Mouse (Mus musculus): ENCODE data around the gene Tmem273.

Tmem273 gene

GRCm38 (mm10) chr14:32785556-32786130 lies at the start of gene Tmem273:
TSS of gene Tmem273 (plus strand) at chr14:32785963.
- DNase-seq (ENCODE audit: low read depth, low spot score), result no peak

GRCm38 (mm10) chr14:32736561-32736960 lies 49.2 kb upstream of the Tmem273 start:
- DNase-seq (ENCODE audit: low read depth, low spot score), result no peak

DNA sequence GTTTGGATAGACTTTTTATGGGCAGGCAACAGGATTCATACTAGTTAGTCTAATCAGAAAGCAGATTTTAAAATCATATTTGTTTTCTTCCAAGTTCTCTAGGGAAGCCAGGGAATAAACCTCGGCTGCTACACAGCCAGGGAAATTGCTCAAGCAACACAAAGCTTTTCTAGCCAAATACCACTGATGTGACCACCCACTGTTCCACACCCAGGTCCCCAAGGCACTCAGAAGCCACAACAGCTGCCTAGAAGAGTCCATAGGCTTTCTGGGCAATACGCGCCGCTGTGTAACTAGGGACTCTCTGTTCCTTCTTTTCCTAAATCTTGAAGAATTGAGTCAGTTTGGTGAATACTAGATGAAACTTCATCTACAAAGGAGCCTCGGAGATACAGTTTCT lies 47.2 kb upstream of the Tmem273 start:
- no peak for DNase-seq (ENCODE audit: low read depth, low spot score)

GRCm38 (mm10) chr14:32748519-32748918 lies 37.2 kb upstream of the Tmem273 start:
- no peak for DNase-seq (ENCODE audit: low read depth, low spot score)

DNA sequence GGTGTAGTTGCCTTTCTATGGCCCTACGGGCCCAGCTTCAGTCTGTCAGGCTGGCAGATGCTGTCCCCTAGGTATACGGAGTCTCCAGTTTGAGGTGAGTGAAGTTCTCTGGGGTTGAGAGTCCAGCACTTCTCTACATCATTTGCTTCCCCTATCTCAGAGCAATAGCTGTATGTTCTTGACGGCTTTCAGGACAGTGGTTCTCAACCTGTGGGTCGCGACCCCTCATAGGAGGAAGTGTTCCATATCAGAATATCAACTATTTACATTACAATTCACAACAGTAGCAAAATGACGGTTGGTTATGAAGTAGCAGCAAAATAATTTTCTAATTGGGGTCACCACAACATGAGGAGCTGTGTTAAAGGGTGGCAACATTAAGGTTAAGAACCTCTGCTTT lies 35.0 kb upstream of the Tmem273 start:
- no peak for DNase-seq (ENCODE audit: low read depth, low spot score)

DNA sequence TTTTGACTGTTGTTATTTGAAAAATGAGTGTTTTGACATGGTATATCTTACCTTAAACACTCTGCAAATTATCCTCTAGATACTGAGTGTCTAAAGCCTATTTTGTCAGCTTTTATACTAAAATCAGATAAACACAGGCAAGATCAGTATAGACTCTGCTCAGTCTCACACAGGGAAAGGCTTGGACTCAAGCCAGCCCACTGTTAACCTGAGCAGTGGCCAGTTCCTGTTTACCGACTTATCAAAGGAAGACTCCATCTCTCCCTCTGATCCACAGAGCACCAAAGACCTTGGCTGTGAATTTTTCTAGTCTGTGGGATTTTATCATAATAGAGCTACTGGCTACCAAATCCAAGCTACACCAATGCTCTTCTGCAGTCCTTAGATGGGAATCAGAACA lies 31.5 kb upstream of the Tmem273 start:
- no peak for DNase-seq (ENCODE audit: low read depth, low spot score)

DNA sequence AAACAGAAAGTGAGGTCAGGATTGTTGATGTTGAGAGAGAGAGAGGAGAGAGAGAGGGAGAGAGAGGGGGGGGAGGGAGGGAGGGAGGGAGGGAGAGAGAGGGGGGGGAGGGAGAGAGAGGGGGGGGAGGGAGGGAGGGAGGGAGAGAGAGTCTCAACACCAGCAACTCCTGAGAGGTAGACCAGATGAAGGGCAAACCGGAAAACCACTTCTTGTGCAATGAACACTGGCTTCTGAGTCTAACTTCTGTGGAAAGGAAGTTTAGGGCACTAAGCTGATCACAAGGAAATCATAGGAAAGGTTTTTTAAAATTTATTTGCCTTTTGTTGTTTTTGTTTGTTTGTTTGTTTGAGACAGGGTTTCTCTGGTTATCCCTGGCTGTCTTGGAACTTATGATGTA lies 23.6 kb upstream of the Tmem273 start:
- DNase-seq (ENCODE audit: low read depth, low spot score), result no peak

DNA sequence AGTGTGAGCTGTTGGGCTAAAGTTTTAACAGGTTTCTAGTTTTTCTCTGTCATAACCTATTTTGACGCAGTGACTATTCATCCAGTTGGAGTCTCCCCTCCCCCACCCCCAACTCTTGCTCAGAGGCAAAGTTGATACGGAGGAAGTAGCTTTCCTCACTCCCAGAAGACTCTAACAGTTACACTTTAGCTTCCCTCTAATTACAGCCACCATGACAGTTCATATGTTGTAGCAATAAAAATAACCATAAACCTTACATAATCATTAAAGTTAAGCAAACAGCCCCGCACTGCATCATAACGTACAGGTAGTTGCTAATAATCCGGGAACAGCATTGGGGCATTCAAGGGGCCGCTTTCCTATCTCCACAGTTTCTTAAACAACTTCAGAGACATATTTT lies 15.2 kb upstream of the Tmem273 start:
- DNase-seq (ENCODE audit: low read depth, low spot score), result no peak

DNA sequence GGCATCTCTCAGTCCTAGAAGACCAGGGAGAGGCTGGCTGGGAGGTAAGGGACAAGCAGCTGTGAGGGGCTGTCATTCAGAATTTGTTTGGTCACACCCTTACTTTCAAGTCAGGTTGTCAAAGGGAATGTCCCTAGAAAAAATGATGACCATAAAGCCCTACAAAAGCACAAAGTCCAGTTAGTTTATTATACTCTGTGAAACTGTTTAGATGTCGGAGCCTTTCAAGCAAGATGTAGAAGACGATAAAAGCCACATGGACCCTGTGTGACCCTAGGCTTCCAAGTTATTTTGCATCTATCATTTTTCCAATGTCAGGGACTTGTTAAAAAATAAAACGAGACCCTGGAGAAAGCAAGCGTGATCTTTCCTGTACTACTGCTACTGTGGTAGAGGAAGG lies 13.7 kb upstream of the Tmem273 start:
- DNase-seq (ENCODE audit: low read depth, low spot score), result no peak

DNA sequence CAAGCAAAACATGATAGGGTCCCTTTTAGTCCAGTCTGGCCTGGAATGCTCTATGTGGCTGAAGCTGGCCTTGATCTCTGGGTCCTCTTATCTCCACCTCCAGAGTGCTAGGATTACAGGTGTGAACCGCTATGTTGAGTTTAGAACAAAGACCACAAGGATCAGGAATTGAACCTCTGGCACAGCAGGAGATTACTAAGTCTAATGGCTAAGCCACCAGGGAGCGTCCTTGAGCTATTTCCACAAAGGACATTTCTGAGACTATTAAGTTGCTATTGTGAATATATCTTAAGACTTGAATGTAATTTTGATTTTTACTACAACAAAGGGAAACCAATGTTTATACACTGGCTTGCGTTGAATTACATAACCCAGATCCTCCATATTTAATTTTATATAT lies 13.0 kb upstream of the Tmem273 start:
- DNase-seq (ENCODE audit: low read depth, low spot score), result no peak

DNA sequence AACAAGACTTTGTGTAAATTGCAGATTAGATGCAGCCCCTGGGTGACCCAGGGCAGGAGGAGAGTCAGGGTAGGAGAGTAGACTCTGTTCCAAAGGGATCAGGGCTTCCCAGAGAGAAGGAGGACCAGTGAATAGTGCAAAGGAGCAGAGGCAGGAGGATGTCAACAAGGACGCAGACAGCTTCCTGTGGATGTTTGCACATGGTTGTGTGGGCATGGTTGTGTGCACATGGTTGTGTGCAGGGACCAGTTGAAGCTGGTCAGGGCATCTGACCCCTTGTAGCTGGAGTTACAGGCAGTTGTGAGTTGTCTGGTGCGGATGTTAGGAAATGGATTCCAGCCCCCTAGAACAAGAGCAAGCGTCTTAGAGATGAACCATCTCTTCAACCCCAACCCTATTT lies 12.3 kb upstream of the Tmem273 start:
- DNase-seq (ENCODE audit: low read depth, low spot score), result no peak

DNA sequence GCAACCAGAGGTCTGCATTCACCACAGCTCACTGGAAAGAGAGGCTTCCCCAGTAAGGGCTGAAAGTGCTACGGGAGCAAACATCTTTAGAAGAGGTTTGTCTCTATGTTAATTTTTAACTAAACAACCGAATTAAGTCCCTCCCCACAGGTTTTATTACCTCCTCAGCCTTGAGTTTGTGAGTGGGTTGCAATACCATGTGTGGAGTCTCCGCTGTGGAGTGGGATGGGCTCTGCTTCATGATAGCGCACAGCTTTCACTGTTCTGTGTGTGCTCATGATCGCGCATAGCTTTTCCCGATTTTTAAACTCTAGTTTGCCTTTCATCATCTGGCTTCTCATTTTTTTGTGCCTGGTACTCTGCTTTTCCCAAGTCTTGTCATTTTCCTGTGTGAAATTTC lies 9.7 kb upstream of the Tmem273 start:
- DNase-seq (ENCODE audit: low read depth, low spot score), result no peak

GRCm38 (mm10) chr14:32778362-32778761 lies 7.4 kb upstream of the Tmem273 start:
- no peak for DNase-seq (ENCODE audit: low read depth, low spot score)

GRCm38 (mm10) chr14:32782866-32783265 lies 2.9 kb upstream of the Tmem273 start:
- no peak for DNase-seq (ENCODE audit: low read depth, low spot score)

DNA sequence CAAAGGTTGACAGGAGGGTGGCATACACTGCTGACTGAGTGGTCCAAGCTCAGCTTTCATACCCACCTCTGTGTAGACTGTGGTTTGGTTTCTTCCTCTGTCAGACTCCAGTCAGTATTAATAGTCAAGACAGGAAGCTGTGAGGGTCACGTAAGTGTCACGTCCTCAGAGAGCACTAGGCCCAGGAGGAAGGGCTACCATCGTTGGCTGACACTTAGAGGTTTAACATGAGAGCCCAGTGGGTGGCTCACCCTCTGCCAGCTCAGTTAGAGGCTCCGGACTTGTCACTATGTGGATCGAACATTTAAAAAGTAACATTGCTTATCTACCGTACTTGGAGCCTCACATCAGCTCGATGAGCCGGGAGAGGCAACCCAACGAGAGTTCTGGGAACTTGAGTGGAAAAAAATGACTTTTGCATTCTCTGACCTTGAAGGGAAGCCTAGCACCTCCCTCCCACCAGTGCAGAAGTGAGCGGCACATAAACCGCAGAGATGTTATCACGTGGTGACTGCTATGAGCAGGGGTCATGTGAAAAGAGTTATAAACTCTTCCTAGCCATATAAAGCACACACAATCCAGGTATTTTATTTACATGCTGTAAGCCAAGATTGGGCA lies 1.5 kb upstream of the Tmem273 start:
- no peak for DNase-seq (ENCODE audit: low read depth, low spot score)

GRCm38 (mm10) chr14:32784748-32785134 lies 1.0 kb upstream of the Tmem273 start:
- no peak for DNase-seq (ENCODE audit: low read depth, low spot score)

DNA sequence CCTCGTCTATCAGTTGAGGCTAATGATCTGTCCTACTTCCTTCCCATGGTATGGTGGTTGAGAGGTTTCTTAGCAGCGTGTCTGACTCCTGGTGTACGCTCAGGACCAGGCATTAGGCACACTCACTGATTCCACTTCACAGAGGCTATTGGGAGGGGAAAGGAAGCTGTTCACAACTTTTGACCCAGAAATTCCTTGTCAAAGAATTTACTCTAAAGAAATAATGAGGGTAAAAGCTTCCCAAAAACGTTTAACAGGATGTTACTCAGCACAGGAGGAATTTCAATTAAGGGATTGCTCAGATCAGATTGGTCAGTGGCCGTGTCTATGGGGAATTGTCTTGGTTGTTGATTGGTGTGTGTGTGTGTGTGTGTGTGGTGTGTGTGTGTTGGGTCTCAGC lies 1.9 kb downstream of the Tmem273 start:
- DNase-seq (ENCODE audit: low read depth, low spot score), result no peak

DNA sequence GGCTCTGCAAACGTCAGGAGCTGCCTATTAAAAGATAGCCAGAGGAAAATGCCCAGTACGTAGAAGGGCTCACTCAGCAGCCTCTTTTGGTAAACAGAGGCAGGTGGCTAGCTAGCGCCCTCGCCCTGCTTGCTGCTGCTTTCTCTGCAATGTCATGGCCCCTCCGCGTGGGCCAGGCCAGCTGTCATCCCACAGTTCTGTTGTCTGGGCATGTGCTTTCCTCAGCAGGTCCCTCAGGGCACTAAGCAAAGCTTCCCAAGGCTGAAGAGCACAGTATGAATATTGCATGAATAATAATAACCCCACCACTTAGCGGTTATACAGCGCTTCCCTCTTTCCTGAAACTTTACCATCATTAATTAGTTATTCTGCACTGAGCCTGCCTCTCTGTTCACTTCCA lies 10.6 kb downstream of the Tmem273 start:
- DNase-seq (ENCODE audit: low read depth, low spot score), result no peak

DNA sequence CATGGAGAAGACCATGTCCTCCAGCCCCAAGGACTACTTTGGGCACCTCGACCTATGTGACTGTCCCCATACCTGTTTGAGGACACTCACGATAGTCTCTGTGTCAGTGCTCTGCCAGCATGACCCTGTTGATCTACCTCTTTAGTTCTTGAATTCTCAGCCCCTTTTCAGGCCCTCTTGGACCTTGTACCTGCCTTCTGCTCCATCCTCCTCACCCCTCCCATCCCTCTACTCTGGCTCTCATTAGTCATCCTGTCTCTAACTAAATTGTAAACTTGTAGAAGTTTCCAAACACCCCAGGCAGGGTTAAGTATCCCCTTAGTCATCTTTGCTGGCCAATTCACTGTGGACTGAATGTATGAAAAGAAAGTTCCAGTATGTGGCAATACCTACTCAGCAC lies 12.0 kb downstream of the Tmem273 start:
- no peak for DNase-seq (ENCODE audit: low read depth, low spot score)

DNA sequence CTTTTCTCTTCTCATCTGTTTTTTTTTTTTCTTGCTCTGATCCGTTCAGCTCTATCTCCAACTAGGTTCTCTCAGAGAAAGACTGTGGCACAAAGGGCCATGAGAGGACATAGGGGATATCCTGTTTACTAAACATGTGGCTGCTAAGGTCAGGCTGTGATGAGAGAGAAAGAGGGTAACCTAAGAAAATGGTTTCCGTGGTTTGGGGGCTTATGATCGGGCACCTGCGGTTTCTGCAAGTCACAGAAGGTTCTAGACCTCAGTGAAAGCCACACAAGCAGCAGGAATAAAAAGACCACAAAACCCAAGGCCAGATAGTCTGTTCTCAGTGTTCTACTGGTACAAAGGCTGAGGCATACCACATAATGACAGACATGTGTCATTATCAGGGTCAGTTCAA lies 12.6 kb downstream of the Tmem273 start:
- DNase-seq (ENCODE audit: low read depth, low spot score), result no peak

GRCm38 (mm10) chr14:32800048-32800447 lies 14.3 kb downstream of the Tmem273 start:
- no peak for DNase-seq (ENCODE audit: low read depth, low spot score)

DNA sequence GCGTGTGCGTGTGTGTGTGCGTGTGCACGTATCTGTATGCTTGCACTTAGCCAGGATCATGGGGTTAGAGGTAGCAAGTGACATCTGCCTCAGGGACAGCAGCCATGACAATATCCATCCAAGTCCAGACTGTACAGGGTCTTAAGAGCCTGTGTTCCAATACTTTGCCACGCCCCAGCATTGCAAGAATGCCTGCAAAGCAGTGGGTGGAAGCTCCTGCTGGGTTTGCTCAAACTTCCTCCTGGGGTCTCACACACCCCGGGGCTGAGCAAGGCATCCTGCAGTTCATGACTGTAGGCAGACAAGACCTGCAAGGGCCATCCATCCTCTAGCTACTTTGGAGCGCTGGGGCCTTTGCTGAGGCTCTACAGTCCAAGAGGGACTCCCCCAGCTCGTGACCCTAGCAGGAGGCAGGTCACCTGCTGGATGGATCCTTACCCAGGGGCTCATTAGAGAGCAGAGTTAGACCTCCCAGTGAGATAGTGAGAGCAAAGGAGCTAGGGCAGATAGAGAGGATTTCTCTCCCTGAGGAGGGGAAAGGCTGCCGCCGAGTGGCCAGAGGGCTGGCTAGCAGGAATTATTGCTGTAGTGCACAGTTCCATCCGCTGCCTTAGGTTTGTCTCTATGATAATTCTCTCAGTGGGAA lies 15.4 kb downstream of the Tmem273 start:
- DNase-seq (ENCODE audit: low read depth, low spot score), result no peak

DNA sequence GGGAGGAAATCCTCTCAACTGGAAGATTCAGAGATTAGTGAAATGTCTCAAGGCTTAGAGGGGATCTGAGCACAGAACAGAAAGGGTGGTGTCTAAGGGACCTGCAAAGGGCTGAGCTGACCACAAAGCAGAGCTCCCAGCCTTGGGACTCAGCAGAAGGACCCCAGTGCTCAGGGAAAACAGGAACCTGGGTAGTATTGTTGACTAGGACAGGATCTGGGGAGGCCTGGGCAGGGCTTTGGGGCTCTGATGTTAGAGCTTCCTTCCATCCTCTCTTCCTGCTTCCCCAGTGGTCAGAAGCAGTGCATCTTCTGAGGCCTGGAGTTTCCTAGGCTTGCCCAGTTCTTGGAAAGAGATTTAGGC lies 15.9 kb downstream of the Tmem273 start:
- no peak for DNase-seq (ENCODE audit: low read depth, low spot score)

DNA sequence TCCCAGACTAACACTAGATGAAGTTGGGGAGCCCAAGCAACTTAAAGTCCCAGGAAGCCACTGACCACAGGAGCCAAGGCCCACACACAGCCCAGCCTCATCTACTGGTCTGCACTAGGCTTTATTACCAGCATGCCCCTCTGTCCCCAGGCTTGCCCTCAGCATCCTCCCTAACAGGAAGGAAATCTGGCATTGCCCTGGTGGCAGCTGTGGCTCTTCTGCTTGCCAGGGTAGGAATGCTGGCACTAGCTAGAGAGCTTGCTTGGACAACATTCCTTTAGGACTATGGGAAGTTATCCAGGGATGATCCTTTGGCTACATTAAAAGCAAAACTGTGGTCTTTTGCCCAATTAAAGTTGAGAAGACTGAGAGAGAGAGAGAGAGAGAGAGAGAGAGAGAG lies 24.3 kb downstream of the Tmem273 start:
- no peak for DNase-seq (ENCODE audit: low read depth, low spot score)

Data from forelimb bud, embryonic 11.5 days (tissue).